Mouse (Mus musculus) liver, embryonic 11.5 days (tissue): ENCODE data around the gene Cldn14. TPM values are rescaled to one million over a fixed set of nuclear protein-coding genes. Genes with fewer than 3 reads are reported as not detected.
"Not testable (repeated sequence)": the region's sequence is repeated elsewhere in the genome, so short reads cannot be mapped to it uniquely, and the experiment has no call there.

Source experiments
- ATAC-seq: fragments of 200-750 bp; cut with Nextera tagmentation; replicated peaks from 2 replicates; pipeline ENCODE4 v1.8.0; 2017; ENCODE audit warnings: moderate number of reproducible peaks, mild to moderate bottlenecking, moderate TSS enrichment, moderate library complexity; ENCODE audit not compliant: low FRiP score
- DNase-seq: peaks from one replicate; pipeline ENCODE4 v3.0.0-alpha.2; 2017; ENCODE audit warnings: low spot score
- H3K27ac ChIP-seq: fragments of 300-500 bp; sonication (generic); 2 replicates; pipeline ENCODE4 v1.5.1; 2014; ENCODE audit warnings: mild to moderate bottlenecking, low read depth, low read length, control low read depth
- H3K27me3 ChIP-seq: fragments of 300-500 bp; sonication (generic); replicated peaks from 2 replicates; pipeline ENCODE4 v1.6.1; 2014; ENCODE audit warnings: low read length, mixed read lengths; ENCODE audit not compliant: control insufficient read depth, insufficient read depth
- H3K36me3 ChIP-seq: fragments of 300-500 bp; sonication (generic); 2 replicates; pipeline ENCODE4 v1.6.1; 2014; ENCODE audit warnings: mild to moderate bottlenecking, low read length, moderate library complexity, mixed read lengths; ENCODE audit not compliant: control insufficient read depth, insufficient read depth
- H3K4me1 ChIP-seq: fragments of 300-500 bp; sonication (generic); replicated peaks from 2 replicates; pipeline ENCODE4 v1.6.1; 2014; ENCODE audit warnings: low read length, mixed read lengths; ENCODE audit not compliant: control insufficient read depth, insufficient read depth
- H3K4me2 ChIP-seq: fragments of 300-500 bp; sonication (generic); 2 replicates; pipeline ENCODE4 v1.6.1; 2014; ENCODE audit warnings: mild to moderate bottlenecking, control low read depth, moderate library complexity
- H3K4me3 ChIP-seq: fragments of 300-500 bp; sonication (generic); 2 replicates; pipeline ENCODE4 v1.5.1; 2014; ENCODE audit warnings: low read depth, low read length, control low read depth
- H3K9ac ChIP-seq: fragments of 300-500 bp; sonication (generic); 2 replicates; pipeline ENCODE4 v1.6.1; 2014; ENCODE audit warnings: low read depth, low read length, control low read depth
- H3K9me3 ChIP-seq: fragments of 300-500 bp; sonication (generic); 2 replicates; pipeline ENCODE4 v1.6.1; 2016; ENCODE audit warnings: low read length, inconsistent platforms, mixed read lengths; ENCODE audit not compliant: control insufficient read depth
- WGBS: fragments of 180-500 bp; shearing (Covaris S2); extraction: QIAGEN DNeasy Blood & Tissue Kit; methylation state at CpG from one replicate; pipeline ENCODE4 v1.1.7; 2014; 5-methylcytosine and 5-hydroxymethylcytosine counted together
- polyA plus RNA-seq: library from polyadenylated mRNA; unstranded; fragments of >200 nt; fragmentation: Nextera tagmentation; extraction: Ambion mirVana; gene quantifications from 2 replicates; pipeline ENCODE4 v1.2.1, GENCODE M21; 2014

Cldn14 gene
- polyA plus RNA-seq, 1 experiment from 2014 or later: 0.14 TPM

GRCm38 (mm10) chr16:93998895-93999294 is 9.7 kb downstream of the Cldn14 start:
- no peak overlapping the region for H3K27ac ChIP-seq
- WGBS: 43% methylated on average over 5 of the region's 5 CpGs
- ATAC-seq (no peak), DNase-seq (no peak)
- no peaks in the 10 kb centered on the region for H3K9me3 ChIP-seq
- H3K4me1 ChIP-seq: no peaks in the 10 kb centered on the region
- no peaks in the 10 kb centered on the region for H3K27me3 ChIP-seq
- H3K36me3 ChIP-seq: no peaks in the 10 kb centered on the region
- no peak overlapping the region for H3K4me3 ChIP-seq
- no peak overlapping the region for H3K9ac ChIP-seq
- no peak overlapping the region for H3K4me2 ChIP-seq

GRCm38 (mm10) chr16:93983576-93983975 is 25.1 kb downstream of the Cldn14 start:
- H3K9me3 ChIP-seq: no peaks in the 10 kb centered on the region
- no peak overlapping the region for H3K9ac ChIP-seq
- H3K4me2 ChIP-seq: no peak overlapping the region
- H3K27ac ChIP-seq: no peak overlapping the region
- ATAC-seq: no peak
- DNase-seq: no peak
- no peaks in the 10 kb centered on the region for H3K27me3 ChIP-seq
- no peak overlapping the region for H3K4me3 ChIP-seq
- WGBS: 69% methylated on average over 9 of the region's 9 CpGs
- no peaks in the 10 kb centered on the region for H3K36me3 ChIP-seq
- H3K4me1 ChIP-seq: no peaks in the 10 kb centered on the region; the same call in 1 of the 2 replicates

GRCm38 (mm10) chr16:93982341-93982740 is 26.3 kb downstream of the Cldn14 start:
- Histone ChIP-seq H3K9ac (no peak overlapping the region), H3K27ac (no peak overlapping the region), H3K4me1 (no peaks in the 10 kb centered on the region; the same call in 1 of the 2 replicates), H3K36me3 (no peaks in the 10 kb centered on the region), H3K4me3 (no peak overlapping the region), H3K9me3 (no peaks in the 10 kb centered on the region), H3K27me3 (no peaks in the 10 kb centered on the region), H3K4me2 (no peak overlapping the region)
- ATAC-seq (no peak), DNase-seq (no peak)
- 73% methylated on average over 11 of the region's 11 CpGs for WGBS

- WGBS: 48% methylated on average over 15 of the region's 15 CpGs
- Histone ChIP-seq H3K4me3 (no peak overlapping the region), H3K27me3 (no peaks in the 10 kb centered on the region), H3K9me3 (no peaks in the 10 kb centered on the region), H3K27ac (no peak overlapping the region), H3K4me2 (no peak overlapping the region), H3K36me3 (no peaks in the 10 kb centered on the region), H3K9ac (no peak overlapping the region), H3K4me1 (no peaks in the 10 kb centered on the region; the same call in 1 of the 2 replicates)
- no peak for ATAC-seq
- no peak for DNase-seq
Observed at GRCm38 (mm10) chr16:93981190-93981841, 27.3 kb downstream of the Cldn14 start.

GRCm38 (mm10) chr16:93980338-93980737 is 28.3 kb downstream of the Cldn14 start:
- ATAC-seq, H3K9ac ChIP-seq, DNase-seq, H3K36me3 ChIP-seq, H3K4me2 ChIP-seq, H3K27me3 ChIP-seq, H3K4me3 ChIP-seq, H3K27ac ChIP-seq, H3K4me1 ChIP-seq, H3K9me3 ChIP-seq: not testable (repeated sequence)
- 85% methylated on average over 3 of the region's 3 CpGs for WGBS

- no peaks in the 10 kb centered on the region for H3K27me3 ChIP-seq
- no peak for DNase-seq
- no peak overlapping the region for H3K9ac ChIP-seq
- H3K27ac ChIP-seq: no peak overlapping the region
- H3K4me1 ChIP-seq: no peaks in the 10 kb centered on the region; the same call in 1 of the 2 replicates
- H3K4me2 ChIP-seq: no peak overlapping the region
- no peak; the same call in 1 of the 2 replicates for ATAC-seq
- H3K36me3 ChIP-seq: no peaks in the 10 kb centered on the region
- H3K4me3 ChIP-seq: no peak overlapping the region
- 77% methylated on average over 2 of the region's 2 CpGs for WGBS
- no peaks in the 10 kb centered on the region for H3K9me3 ChIP-seq
Observed at GRCm38 (mm10) chr16:93979316-93979715, 29.3 kb downstream of the Cldn14 start.

GRCm38 (mm10) chr16:93977587-93977986 is 31.1 kb downstream of the Cldn14 start:
- Histone ChIP-seq H3K9ac (no peak overlapping the region), H3K4me3 (no peak overlapping the region), H3K4me1 (peaks cover 4% of the 10 kb centered on the region), H3K4me2 (no peak overlapping the region), H3K36me3 (no peaks in the 10 kb centered on the region), H3K27ac (no peak overlapping the region), H3K27me3 (no peaks in the 10 kb centered on the region), H3K9me3 (no peaks in the 10 kb centered on the region)
- ATAC-seq: no peak
- WGBS: 71% methylated on average over 6 of the region's 6 CpGs
- no peak for DNase-seq

GRCm38 (mm10) chr16:93976907-93977306 is 31.7 kb downstream of the Cldn14 start:
- Histone ChIP-seq H3K27ac (no peak overlapping the region), H3K9me3 (no peaks in the 10 kb centered on the region), H3K9ac (no peak overlapping the region), H3K4me1 (peaks cover 4% of the 10 kb centered on the region), H3K36me3 (no peaks in the 10 kb centered on the region), H3K4me2 (no peak overlapping the region), H3K4me3 (no peak overlapping the region), H3K27me3 (no peaks in the 10 kb centered on the region)
- 52% methylated on average over 3 of the region's 3 CpGs for WGBS
- ATAC-seq: no peak
- no peak for DNase-seq

GRCm38 (mm10) chr16:93975430-93975829 is 33.2 kb downstream of the Cldn14 start:
- H3K4me2 ChIP-seq: no peak overlapping the region
- H3K27me3 ChIP-seq: no peaks in the 10 kb centered on the region
- H3K4me1 ChIP-seq: peaks cover 4% of the 10 kb centered on the region; the same call in 1 of the 2 replicates
- H3K4me3 ChIP-seq: no peak overlapping the region
- no peak overlapping the region for H3K9ac ChIP-seq
- no peak for ATAC-seq
- no peaks in the 10 kb centered on the region for H3K9me3 ChIP-seq
- H3K36me3 ChIP-seq: no peaks in the 10 kb centered on the region
- 78% methylated on average over 12 of the region's 12 CpGs for WGBS
- H3K27ac ChIP-seq: no peak overlapping the region
- no peak for DNase-seq
